Comparison of ENCODE assay signal across 9 mouse cellular contexts in genomic region chr9:104410211-104410610, GRCm38 (mm10).
DNase-seq lines count a peak whose midpoint lies in the region; ATAC-seq and TF ChIP-seq lines count a peak whose summit lies in the region.
"Had no signal": no experiment of that assay in that cellular context is flagged by ENCODE, and none has a peak within 500 bp of the region (broad histone marks: within the 10 kb centered on the region; RNA-seq: fewer than 3 reads in every experiment).

No protein-coding gene starts in this region.

- WGBS in heart, adult 2 months: 2% methylated on average over 5 of the region's 5 CpGs
- 6% methylated on average over 5 of the region's 5 CpGs for WGBS in heart, postnatal 0 days
- 3% methylated on average over 5 of the region's 5 CpGs for WGBS in stomach, postnatal 0 days

- ATAC-seq in heart, postnatal 0 days (ENCODE audit: insufficient read depth, low read depth): no peak
- ATAC-seq in megakaryocyte-erythroid progenitor cell, adult 5-6 weeks (replicated peaks; ENCODE audit: low FRiP score, low TSS enrichment, poor library complexity, severe bottlenecking): peak; percentile 82
- no peak for ATAC-seq in stomach, postnatal 0 days (ENCODE audit: low FRiP score, low TSS enrichment)

- H3K9ac ChIP-seq in heart, adult 2 months (ENCODE audit: low read depth, low read length): no peak overlapping the region
- no peak overlapping the region for H3K9ac ChIP-seq in ES-Bruce4 (ENCODE audit: low read depth, poor library complexity, severe bottlenecking)
- H3K9ac ChIP-seq in heart, postnatal 0 days (replicated peaks; ENCODE audit: low read depth, low read length): no peak overlapping the region
- H3K9ac ChIP-seq in stomach, postnatal 0 days (ENCODE audit: low read length): no peak overlapping the region
- H3K9ac ChIP-seq: embryonic facial prominence, embryonic 15.5 days had no signal

- no peaks in the 10 kb centered on the region; the same call in 1 of the 2 replicates for H3K4me1 ChIP-seq in heart, adult 2 months (ENCODE audit: control insufficient read depth, insufficient read depth, low read length)
- H3K4me1 ChIP-seq in ES-Bruce4 (ENCODE audit: control insufficient read depth, insufficient read depth, low read length): no peaks in the 10 kb centered on the region
- H3K4me1 ChIP-seq in heart, postnatal 0 days (ENCODE audit: control insufficient read depth, insufficient read depth): peaks cover 4% of the 10 kb centered on the region; the same call in 1 of the 2 replicates
- H3K4me1 ChIP-seq in stomach, postnatal 0 days (replicated peaks; ENCODE audit: control insufficient read depth, insufficient read depth): no peaks in the 10 kb centered on the region
- H3K4me1 ChIP-seq: embryonic facial prominence, embryonic 15.5 days had no signal

- peak; percentile 69 for TF ChIP-seq CTCF in heart, adult 2 months (IDR thresholded peaks at IDR 0.05)
- peak; percentile 66 for TF ChIP-seq CTCF in ES-Bruce4 (IDR thresholded peaks at IDR 0.05; ENCODE audit: low read depth, low read length)
- TF ChIP-seq CTCF in heart, postnatal 0 days (IDR thresholded peaks at IDR 0.05; ENCODE audit: low read depth): peak; percentile 60
- TF ChIP-seq CTCF in stomach, postnatal 0 days (IDR thresholded peaks at IDR 0.05; ENCODE audit: low read depth): peak; percentile 81

- H3K36me3 ChIP-seq in heart, adult 2 months (ENCODE audit: control insufficient read depth, insufficient read depth, low read length): no peaks in the 10 kb centered on the region
- H3K36me3 ChIP-seq in ES-Bruce4 (ENCODE audit: control insufficient read depth, insufficient read depth, low read length, poor library complexity, severe bottlenecking): no peaks in the 10 kb centered on the region
- H3K36me3 ChIP-seq in heart, postnatal 0 days (replicated peaks; ENCODE audit: control insufficient read depth, insufficient read depth, low read length): no peaks in the 10 kb centered on the region
- no peaks in the 10 kb centered on the region for H3K36me3 ChIP-seq in stomach, postnatal 0 days (ENCODE audit: control insufficient read depth, insufficient read depth, low read length)
- H3K36me3 ChIP-seq: embryonic facial prominence, embryonic 15.5 days had no signal

- H3K27me3 ChIP-seq in heart, adult 2 months (ENCODE audit: control insufficient read depth, insufficient read depth, low read length): peaks cover 7% of the 10 kb centered on the region
- H3K27me3 ChIP-seq in ES-Bruce4 (ENCODE audit: control insufficient read depth, insufficient read depth, low read length, poor library complexity, severe bottlenecking): no peaks in the 10 kb centered on the region
- peaks cover 8% of the 10 kb centered on the region; the same call in 1 of the 2 replicates for H3K27me3 ChIP-seq in heart, postnatal 0 days (ENCODE audit: control insufficient read depth, insufficient read depth, low read length)
- no peaks in the 10 kb centered on the region for H3K27me3 ChIP-seq in stomach, postnatal 0 days (ENCODE audit: control insufficient read depth, insufficient read depth, low read length)

- TF ChIP-seq EP300 in heart, adult 2 months (IDR thresholded peaks at IDR 0.05; ENCODE audit: insufficient read depth, low read depth, low read length): no peak
- TF ChIP-seq EP300 in ES-Bruce4 (IDR thresholded peaks at IDR 0.05; ENCODE audit: insufficient read depth, low read depth, low read length): no peak
- TF ChIP-seq EP300 in heart, postnatal 0 days (IDR thresholded peaks at IDR 0.05; ENCODE audit: low read depth): no peak
- no peak for TF ChIP-seq EP300 in stomach, postnatal 0 days (optimal IDR thresholded peaks at IDR 0.05)

- DNase-seq in heart, adult 2 months: peak in 1 of 2 experiments; percentile 14
- DNase-seq in heart, adult 8-10 months (ENCODE audit: low spot score): no peak
- DNase-seq in cerebellum, adult 9-11 months: peak; percentile 8
- DNase-seq in heart, postnatal 0 days (ENCODE audit: low spot score): peak; percentile 23
- peak; percentile 66 to 70 for DNase-seq in layer of hippocampus, postnatal 10 days (ENCODE audit: low spot score in 2 of 2)
- DNase-seq in stomach, postnatal 0 days (ENCODE audit: low spot score): peak; percentile 43

- H3K4me2 ChIP-seq in heart, postnatal 0 days (ENCODE audit: low read depth, low read length): no peak overlapping the region
- H3K4me2 ChIP-seq in stomach, postnatal 0 days (replicated peaks; ENCODE audit: low read depth): no peak overlapping the region

- H3K4me3 ChIP-seq in heart, adult 2 months: no peak overlapping the region
- H3K4me3 ChIP-seq in ES-Bruce4 (ENCODE audit: low read depth, low read length): peak overlapping the region; percentile 43; the same call in 1 of the 2 replicates
- no peak overlapping the region for H3K4me3 ChIP-seq in heart, postnatal 0 days (ENCODE audit: low read depth, low read length)
- H3K4me3 ChIP-seq in stomach, postnatal 0 days (ENCODE audit: low read depth, low read length): no peak overlapping the region

- H3K9me3 ChIP-seq in ES-Bruce4 (replicated peaks; ENCODE audit: control insufficient read depth, insufficient read depth, low read length, poor library complexity, severe bottlenecking): no peaks in the 10 kb centered on the region
- no peaks in the 10 kb centered on the region for H3K9me3 ChIP-seq in heart, postnatal 0 days (replicated peaks; ENCODE audit: control insufficient read depth, low read length)
- H3K9me3 ChIP-seq in stomach, postnatal 0 days (ENCODE audit: control insufficient read depth, low read length): no peaks in the 10 kb centered on the region
- H3K9me3 ChIP-seq: embryonic facial prominence, embryonic 15.5 days had no signal

- intact Hi-C loops in heart, adult 2 months (cut with DNase I): loop anchor here (2.0 kb wide), 1 partner anchor 979 kb away; no protein-coding TSS in a partner anchor

- H3K27ac ChIP-seq in heart, adult 2 months: no peak overlapping the region
- H3K27ac ChIP-seq in ES-Bruce4 (ENCODE audit: insufficient read depth, low read length): no peak overlapping the region
- no peak overlapping the region for H3K27ac ChIP-seq in heart, postnatal 0 days (ENCODE audit: low read depth)
- H3K27ac ChIP-seq in stomach, postnatal 0 days (replicated peaks): no peak overlapping the region
- H3K27ac ChIP-seq: embryonic facial prominence, embryonic 15.5 days had no signal

- no peaks in the 10 kb centered on the region for H3K79me2 ChIP-seq in heart, adult 2 months (replicated peaks; ENCODE audit: control insufficient read depth, insufficient read depth, low read length)

- no peak for TF ChIP-seq POLR2A in heart, adult 2 months (IDR thresholded peaks at IDR 0.05; ENCODE audit: insufficient read depth, low read depth, low read length)
- no peak for TF ChIP-seq POLR2A in ES-Bruce4 (IDR thresholded peaks at IDR 0.05; ENCODE audit: insufficient read depth, low read length)
